Mouse (Mus musculus) hindbrain, postnatal 0 days (tissue): ENCODE measurements around the gene Dusp28. TPM values are rescaled to one million over a fixed set of nuclear protein-coding genes. Genes with fewer than 3 reads are reported as not detected.

Experiments used
- ATAC-seq: fragments of 200-750 bp; cut with Nextera tagmentation; 2 replicates; pipeline ENCODE4 v1.8.0; 2017; ENCODE audit warnings: mild to moderate bottlenecking, moderate TSS enrichment, moderate library complexity
- DNase-seq: peaks from one replicate; pipeline ENCODE4 v3.0.0-alpha.2; 2015; ENCODE audit warnings: low spot score
- H3K27ac ChIP-seq: fragments of 300-500 bp; sonication (generic); 2 replicates; pipeline ENCODE4 v1.5.1; 2014; ENCODE audit warnings: mild to moderate bottlenecking
- H3K27me3 ChIP-seq: fragments of 300-500 bp; sonication (generic); 2 replicates; pipeline ENCODE4 v1.6.1; 2014; ENCODE audit warnings: low read length, mixed read lengths; ENCODE audit not compliant: insufficient read depth
- H3K36me3 ChIP-seq: fragments of 300-500 bp; sonication (generic); 2 replicates; pipeline ENCODE4 v1.6.1; 2014; ENCODE audit warnings: low read length, mixed read lengths; ENCODE audit not compliant: insufficient read depth
- H3K4me1 ChIP-seq: fragments of 300-500 bp; sonication (generic); 2 replicates; pipeline ENCODE4 v1.6.1; 2014; ENCODE audit warnings: antibody characterized with exemption, low read length, mixed read lengths; ENCODE audit not compliant: insufficient read depth
- H3K4me2 ChIP-seq: fragments of 300-500 bp; sonication (generic); 2 replicates; pipeline ENCODE4 v1.6.1; 2014; ENCODE audit warnings: low read depth, mild to moderate bottlenecking, low read length, moderate library complexity, mixed read lengths
- H3K4me3 ChIP-seq: fragments of 300-500 bp; sonication (generic); 2 replicates; pipeline ENCODE4 v1.5.1; 2014; ENCODE audit warnings: low read length
- H3K9ac ChIP-seq: fragments of 300-500 bp; sonication (generic); replicated peaks from 2 replicates; pipeline ENCODE4 v1.6.1; 2014; ENCODE audit warnings: mild to moderate bottlenecking, low read length, moderate library complexity, mixed read lengths
- H3K9me3 ChIP-seq: fragments of 300-500 bp; sonication (generic); 2 replicates; pipeline ENCODE4 v1.6.1; 2016; ENCODE audit warnings: low read length, mixed read lengths
- CTCF ChIP-seq: IDR thresholded peaks from 2 replicates; pipeline ENCODE4 v1.5.1; 2016; ENCODE audit warnings: antibody characterized with exemption, control low read depth, low read depth
- WGBS: fragments of 180-500 bp; shearing (Covaris S2); extraction: QIAGEN DNeasy Blood & Tissue Kit; methylation state at CpG from one replicate; pipeline ENCODE4 v1.1.7; 2014; 5-methylcytosine and 5-hydroxymethylcytosine counted together
- polyA plus RNA-seq: library from polyadenylated mRNA; unstranded; fragments of >200 nt; fragmentation: Nextera tagmentation; extraction: Ambion mirVana; gene quantifications from 2 replicates; pipeline ENCODE4 v1.2.1, GENCODE M21; 2015
- total RNA-seq: library from RNA; depleted of rRNA; stranded (reverse); fragments of >200 nt; gene quantifications from 2 replicates; pipeline ENCODE4 v1.2.3, GENCODE M21; 2014

The Dusp28 gene
- total and polyA plus RNA-seq, 2 experiments from 2014 or later = 21.9 to 25.2 TPM

DNA sequence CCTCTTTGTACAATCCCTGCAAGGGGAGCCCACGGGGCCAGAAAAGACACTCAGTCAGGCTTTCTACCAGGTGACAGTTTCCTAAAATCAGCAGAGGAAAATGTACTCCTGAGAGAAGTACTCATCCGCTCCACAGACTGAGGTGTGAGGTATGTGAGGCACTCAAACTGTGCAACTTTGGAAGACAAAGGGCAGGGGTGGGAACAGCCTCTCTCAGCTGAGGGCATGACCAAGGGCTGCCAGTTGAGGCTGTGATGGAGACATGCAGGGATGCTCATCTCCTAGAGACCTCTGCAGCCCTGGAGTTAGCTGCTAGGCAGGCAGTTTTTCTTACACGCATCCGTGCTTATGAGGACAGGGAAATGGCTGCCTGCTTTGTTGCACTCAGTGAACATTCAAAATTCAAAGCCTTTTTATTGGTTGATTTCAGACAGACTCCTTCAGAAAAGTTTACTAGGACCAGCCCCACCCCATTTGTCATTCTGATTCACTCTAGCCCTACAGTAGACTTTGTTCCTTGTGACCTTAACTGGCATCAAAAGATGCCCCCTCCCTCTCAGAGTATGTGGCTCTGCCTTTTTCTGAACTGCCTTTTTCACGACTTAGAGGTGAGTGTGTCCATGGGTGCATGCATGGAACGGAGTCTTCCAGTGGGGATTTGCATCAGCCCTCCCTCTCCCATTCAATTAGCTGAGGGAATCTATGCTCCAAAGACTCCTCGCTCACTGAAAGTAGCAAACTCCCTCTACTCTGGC is 17.7 kb upstream of the Dusp28 start:
- Histone ChIP-seq H3K9me3 (no peaks in the 10 kb centered on the region), H3K27ac (no peak overlapping the region), H3K4me2 (no peak overlapping the region), H3K27me3 (no peaks in the 10 kb centered on the region), H3K4me1 (no peaks in the 10 kb centered on the region), H3K4me3 (no peak overlapping the region), H3K36me3 (no peaks in the 10 kb centered on the region), H3K9ac (no peak overlapping the region)
- no peak for DNase-seq
- 80% methylated on average over 7 of the region's 7 CpGs for WGBS
- no peak for TF ChIP-seq CTCF
- no peak for ATAC-seq

DNA sequence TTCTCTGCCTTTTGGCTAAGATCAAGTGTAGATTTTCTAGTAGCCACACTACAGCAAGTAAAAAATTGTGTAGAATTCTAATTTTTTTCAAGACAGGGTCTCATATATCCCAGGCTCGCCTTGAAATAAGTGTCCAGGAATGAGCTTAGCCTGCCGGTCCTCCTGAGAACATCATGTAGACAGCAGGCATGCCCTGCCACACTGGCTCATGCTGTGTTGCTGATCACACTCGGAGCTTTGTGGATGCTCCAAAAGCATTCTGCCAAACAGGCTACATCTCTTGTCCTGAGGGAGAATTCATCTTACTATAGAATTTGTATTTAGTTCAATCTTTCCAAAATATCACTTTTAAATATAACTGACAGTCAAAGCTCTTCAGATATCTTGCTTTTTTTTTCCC is 14.0 kb upstream of the Dusp28 start:
- WGBS = 53% methylated on average over 3 of the region's 3 CpGs
- ATAC-seq = no peak
- H3K27me3 ChIP-seq = no peaks in the 10 kb centered on the region
- no peak overlapping the region for H3K4me2 ChIP-seq
- no peaks in the 10 kb centered on the region for H3K4me1 ChIP-seq
- no peak overlapping the region for H3K9ac ChIP-seq
- no peaks in the 10 kb centered on the region for H3K9me3 ChIP-seq
- H3K36me3 ChIP-seq = no peaks in the 10 kb centered on the region
- TF ChIP-seq CTCF = no peak
- no peak for DNase-seq
- no peak overlapping the region for H3K27ac ChIP-seq
- no peak overlapping the region for H3K4me3 ChIP-seq

DNA sequence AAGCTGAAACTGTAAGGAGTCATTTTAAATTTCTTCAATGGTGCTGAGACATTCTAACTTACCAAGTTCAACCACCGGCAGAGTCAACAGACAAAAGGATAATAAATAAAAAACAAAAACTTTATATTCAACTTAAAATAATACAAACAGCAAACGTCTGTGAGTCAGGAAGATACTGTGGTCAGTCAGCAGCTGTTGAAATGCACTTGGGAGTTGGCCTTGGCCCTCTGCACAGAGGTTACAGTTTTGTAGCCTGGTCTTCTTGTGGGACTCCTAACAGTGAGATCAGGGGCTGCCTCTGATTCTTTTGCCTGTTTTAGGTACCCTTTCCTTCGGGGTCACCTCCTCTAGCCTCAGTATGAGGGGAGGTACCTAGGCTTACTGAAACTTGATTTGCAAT is 12.9 kb upstream of the Dusp28 start:
- H3K36me3 ChIP-seq = no peaks in the 10 kb centered on the region
- no peak overlapping the region for H3K9ac ChIP-seq
- ATAC-seq (no peak), DNase-seq (no peak)
- H3K27ac ChIP-seq = no peak overlapping the region
- H3K4me1 ChIP-seq = no peaks in the 10 kb centered on the region
- no peak overlapping the region for H3K4me3 ChIP-seq
- H3K4me2 ChIP-seq = no peak overlapping the region
- no peaks in the 10 kb centered on the region for H3K9me3 ChIP-seq
- no peaks in the 10 kb centered on the region for H3K27me3 ChIP-seq
- 74% methylated on average over 3 of the region's 3 CpGs for WGBS
- no peak for TF ChIP-seq CTCF

DNA sequence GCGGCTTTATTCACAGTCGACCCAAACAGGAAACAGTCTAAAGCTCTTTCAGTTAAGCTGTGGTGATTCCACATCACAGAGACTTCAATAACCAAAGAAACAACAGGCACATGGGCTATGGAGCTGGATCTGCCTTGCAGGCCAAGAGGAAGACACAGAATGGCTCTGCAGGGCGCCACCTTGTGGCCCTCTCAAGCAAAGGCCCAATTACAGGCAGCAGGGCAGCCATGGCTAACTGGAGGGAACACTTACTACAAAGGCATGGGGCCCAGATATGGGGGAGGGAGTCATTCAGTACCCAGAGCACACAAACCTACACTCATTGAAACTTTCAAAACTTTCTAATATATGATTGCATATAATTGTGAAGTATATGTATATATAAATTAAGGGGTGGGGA is 11.7 kb upstream of the Dusp28 start:
- no peaks in the 10 kb centered on the region for H3K36me3 ChIP-seq
- H3K9me3 ChIP-seq = no peaks in the 10 kb centered on the region
- no peak overlapping the region for H3K4me2 ChIP-seq
- no peak overlapping the region for H3K9ac ChIP-seq
- H3K4me3 ChIP-seq = no peak overlapping the region
- no peaks in the 10 kb centered on the region for H3K4me1 ChIP-seq
- DNase-seq (peak; percentile 92), ATAC-seq (peak; percentile 92)
- TF ChIP-seq CTCF = peak; percentile 97
- 15% methylated on average over 3 of the region's 3 CpGs for WGBS
- 0 out of 2 replicates have a peak, but pooled peaks cover 2% of the 10 kb centered on the region for H3K27me3 ChIP-seq
- H3K27ac ChIP-seq = no peak overlapping the region

DNA sequence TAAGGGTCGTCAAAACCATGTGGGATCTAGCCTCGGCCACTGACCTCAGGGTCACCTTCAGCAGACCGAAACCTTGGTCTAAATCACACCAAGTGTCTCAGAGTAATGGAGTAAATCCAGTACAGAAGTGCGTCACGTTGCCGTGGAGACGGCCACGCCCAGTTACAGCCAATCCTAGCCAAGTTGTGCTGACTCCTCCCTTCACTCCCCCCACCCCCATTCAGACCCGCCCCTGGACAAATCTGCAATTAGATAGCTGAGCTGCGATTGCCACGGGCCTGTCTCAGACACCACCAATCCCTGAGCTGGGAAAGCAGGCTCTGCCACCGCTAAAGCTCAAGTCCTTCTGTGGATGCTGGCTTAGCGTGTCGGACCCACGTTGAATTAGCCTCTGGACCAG is 4.0 kb upstream of the Dusp28 start, which contains the start of gene Ankmy1:
TSS of gene Ankmy1 (minus strand) at position 121 of the 400 bp plus-strand sequence.
- Histone ChIP-seq H3K4me2 (peak within 1 kb of the TSS; percentile 52), H3K4me3 (peak within 1 kb of the TSS; percentile 14; the same call in 1 of the 2 replicates), H3K27ac (no peak within 1 kb of the TSS), H3K27me3 (0 out of 2 replicates have a peak, but pooled peaks cover 3% of the 10 kb centered on the region), H3K9ac (no peak within 1 kb of the TSS), H3K36me3 (no peaks in the 10 kb centered on the region), H3K9me3 (no peaks in the 10 kb centered on the region), H3K4me1 (peaks cover 4% of the 10 kb centered on the region; the same call in 1 of the 2 replicates)
- TF ChIP-seq CTCF = no peak
- DNase-seq = peak; percentile 81
- ATAC-seq = peak; percentile 58
- WGBS = 1% methylated on average over 15 of the region's 15 CpGs

DNA sequence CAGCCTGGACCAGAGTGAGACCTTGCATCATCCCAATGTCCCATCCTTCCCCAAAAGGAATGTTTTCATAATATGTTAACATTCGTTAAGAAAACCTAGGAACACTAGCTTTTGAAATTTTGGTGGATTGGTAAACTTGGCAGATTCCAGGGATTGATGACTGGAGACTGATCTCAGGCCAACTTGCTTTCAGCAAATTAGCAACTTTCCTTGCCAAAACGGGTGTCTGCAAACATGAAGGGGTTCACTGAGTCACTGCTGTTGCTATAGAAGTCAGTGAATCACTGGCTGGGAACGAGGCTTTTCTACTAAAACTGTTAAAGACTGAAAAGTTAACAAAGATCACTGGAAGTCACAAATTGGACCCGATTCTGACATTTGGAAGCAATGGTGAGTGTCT is 3.2 kb upstream of the Dusp28 start:
- Histone ChIP-seq H3K4me3 (no peak overlapping the region), H3K27ac (no peak overlapping the region), H3K9me3 (no peaks in the 10 kb centered on the region), H3K4me2 (no peak overlapping the region), H3K9ac (no peak overlapping the region), H3K27me3 (0 out of 2 replicates have a peak, but pooled peaks cover 3% of the 10 kb centered on the region), H3K36me3 (no peaks in the 10 kb centered on the region), H3K4me1 (peaks cover 7% of the 10 kb centered on the region; the same call in 1 of the 2 replicates)
- WGBS = 55% methylated on average over 4 of the region's 4 CpGs
- TF ChIP-seq CTCF = no peak
- ATAC-seq (no peak), DNase-seq (peak; percentile 55)

DNA sequence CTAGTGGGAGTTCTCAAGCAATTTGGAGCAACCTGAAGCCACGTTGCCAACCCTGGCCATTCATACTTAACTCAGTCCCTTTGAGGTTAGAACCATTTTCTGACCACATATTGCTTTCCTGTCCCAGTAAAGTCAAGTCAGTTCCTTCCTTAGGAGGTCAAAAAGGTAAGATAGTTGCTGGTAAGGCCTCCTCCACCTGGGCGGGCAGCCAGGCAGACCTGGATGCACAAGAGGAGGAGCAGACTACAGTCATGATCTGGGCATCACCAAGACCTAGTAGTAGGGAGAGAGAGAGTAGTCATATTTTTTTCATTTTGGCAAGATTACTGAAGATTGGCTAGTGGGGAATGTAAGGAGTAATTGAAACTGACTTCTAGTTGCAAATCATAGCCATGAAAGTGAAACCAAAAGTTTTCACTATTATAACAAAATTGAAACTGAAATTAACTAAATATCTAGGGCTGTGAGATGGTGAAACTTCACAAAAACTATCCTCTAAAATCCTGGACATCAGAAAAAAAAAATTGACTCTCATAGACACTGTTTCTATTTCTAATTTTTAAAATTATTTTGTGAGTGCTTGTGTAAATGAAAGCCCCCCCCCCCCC is 974 bp upstream of the Dusp28 start:
- peaks cover 21% of the 10 kb centered on the region; the same call in 1 of the 2 replicates for H3K4me1 ChIP-seq
- H3K4me3 ChIP-seq = no peak overlapping the region
- H3K4me2 ChIP-seq = no peak overlapping the region
- no peak overlapping the region for H3K27ac ChIP-seq
- H3K27me3 ChIP-seq = no peaks in the 10 kb centered on the region
- no peak for TF ChIP-seq CTCF
- ATAC-seq (no peak), DNase-seq (no peak)
- 97% methylated on average over 2 of the region's 2 CpGs for WGBS
- H3K36me3 ChIP-seq = no peaks in the 10 kb centered on the region
- H3K9me3 ChIP-seq = no peaks in the 10 kb centered on the region
- H3K9ac ChIP-seq = no peak overlapping the region
